Mouse (Mus musculus): ENCODE measurements around the gene Zfand3. TPM values are rescaled to one million over a fixed set of nuclear protein-coding genes. Genes with fewer than 3 reads are reported as not detected.

The Zfand3 gene
- polyA plus RNA-seq, 2 experiments = 9.6 to 19.2 TPM

- Histone ChIP-seq H3K9ac (replicated peaks) (no peak overlapping the region), H3K27ac (no peak overlapping the region)
Measured at GRCm38 (mm10) chr17:30018927-30019610, 14.5 kb downstream of the Zfand3 start.

DNA sequence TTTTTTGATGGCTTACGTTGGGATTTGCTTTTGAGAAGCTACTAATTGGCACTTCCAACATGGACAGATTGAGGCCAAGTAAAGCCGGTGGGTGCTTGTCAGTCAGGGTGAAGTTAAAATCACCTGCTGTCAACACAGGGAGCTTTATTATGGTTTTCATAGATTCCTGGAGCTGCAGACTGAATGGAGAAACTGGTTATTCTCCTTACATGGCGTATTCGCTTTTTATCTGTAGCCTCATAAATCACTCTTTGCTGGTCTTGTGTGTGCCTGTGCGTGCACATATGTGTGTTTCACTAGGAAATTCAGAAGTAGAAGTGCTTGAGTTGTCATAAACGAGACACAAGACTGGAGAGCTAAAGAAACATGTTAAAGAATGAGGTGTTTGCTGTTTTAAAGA is 15.4 kb downstream of the Zfand3 start:
- no peak overlapping the region for H3K4me3 ChIP-seq (ENCODE audit: insufficient read depth in 1 of 2, low read depth in 2 of 2, low read length in 2 of 2)
- 81% methylated on average over 6 of the region's 6 CpGs for WGBS (ENCODE audit: insufficient replicate concordance)
- ATAC-seq (ENCODE audit: insufficient read depth) (no peak), DNase-seq (ENCODE audit: low read depth in 3 of 3, low spot score in 3 of 3) (no peak)
- H3K4me2 ChIP-seq (ENCODE audit: low read depth) = no peak overlapping the region
- H3K9ac ChIP-seq (replicated peaks) = no peak overlapping the region
- no peaks in the 10 kb centered on the region for H3K4me1 ChIP-seq (replicated peaks; ENCODE audit: control insufficient read depth in 2 of 2, insufficient read depth in 2 of 2, low read length in 1 of 2)
- no peak for TF ChIP-seq CTCF (IDR thresholded peaks at IDR 0.05; ENCODE audit: low read depth)
- TF ChIP-seq EP300 (IDR thresholded peaks at IDR 0.05; ENCODE audit: low read depth) = no peak
- no peaks in the 10 kb centered on the region for H3K27me3 ChIP-seq (ENCODE audit: control insufficient read depth, insufficient read depth, low read length)
- H3K36me3 ChIP-seq (replicated peaks; ENCODE audit: control insufficient read depth, insufficient read depth, low read depth) = no peaks in the 10 kb centered on the region
- H3K9me3 ChIP-seq (ENCODE audit: control insufficient read depth, low read length) = no peaks in the 10 kb centered on the region
- H3K27ac ChIP-seq = no peak overlapping the region

More at GRCm38 (mm10) chr17:30018927-30019610, 14.5 kb downstream of the Zfand3 start:
- ATAC-seq (ENCODE audit: insufficient read depth) (no peak), DNase-seq (ENCODE audit: low read depth in 3 of 3, low spot score in 3 of 3) (no peak)
- Histone ChIP-seq H3K4me2 (ENCODE audit: low read depth) (no peak overlapping the region), H3K36me3 (replicated peaks; ENCODE audit: control insufficient read depth, insufficient read depth, low read depth) (no peaks in the 10 kb centered on the region), H3K27me3 (ENCODE audit: control insufficient read depth, insufficient read depth, low read length) (no peaks in the 10 kb centered on the region), H3K4me3 (ENCODE audit: insufficient read depth in 1 of 2, low read depth in 2 of 2, low read length in 2 of 2) (no peak overlapping the region), H3K4me1 (replicated peaks; ENCODE audit: control insufficient read depth in 2 of 2, insufficient read depth in 2 of 2, low read length in 1 of 2) (no peaks in the 10 kb centered on the region), H3K9me3 (ENCODE audit: control insufficient read depth, low read length) (no peaks in the 10 kb centered on the region)
- TF ChIP-seq CTCF (IDR thresholded peaks at IDR 0.05; ENCODE audit: low read depth) = no peak
- TF ChIP-seq EP300 (IDR thresholded peaks at IDR 0.05; ENCODE audit: low read depth) = no peak
- 76% methylated on average over 12 of the region's 12 CpGs for WGBS (ENCODE audit: insufficient replicate concordance)

- no peaks in the 10 kb centered on the region for H3K36me3 ChIP-seq (replicated peaks; ENCODE audit: control insufficient read depth, insufficient read depth, low read depth)
- H3K27ac ChIP-seq = no peak overlapping the region
- WGBS (ENCODE audit: insufficient replicate concordance) = 40% methylated on average over 5 of the region's 5 CpGs
- no peak for TF ChIP-seq EP300 (IDR thresholded peaks at IDR 0.05; ENCODE audit: low read depth)
- TF ChIP-seq CTCF (IDR thresholded peaks at IDR 0.05; ENCODE audit: low read depth) = peak; percentile 81
- no peaks in the 10 kb centered on the region for H3K27me3 ChIP-seq (ENCODE audit: control insufficient read depth, insufficient read depth, low read length)
- peaks cover 10 to 27% of the 10 kb centered on the region in 2 experiments for H3K4me1 ChIP-seq (replicated peaks; ENCODE audit: control insufficient read depth in 2 of 2, insufficient read depth in 2 of 2, low read length in 1 of 2)
- no peak overlapping the region for H3K4me3 ChIP-seq (ENCODE audit: insufficient read depth in 1 of 2, low read depth in 2 of 2, low read length in 2 of 2)
- DNase-seq (ENCODE audit: low read depth in 3 of 3, low spot score in 3 of 3) = peak in 1 of 3 experiments; percentile 35
- H3K9ac ChIP-seq (replicated peaks) = no peak overlapping the region
- no peak overlapping the region for H3K4me2 ChIP-seq (ENCODE audit: low read depth)
- ATAC-seq (ENCODE audit: insufficient read depth) = no peak
- H3K9me3 ChIP-seq (ENCODE audit: control insufficient read depth, low read length) = no peaks in the 10 kb centered on the region
Measured at GRCm38 (mm10) chr17:30024651-30025050, 20.1 kb downstream of the Zfand3 start.

GRCm38 (mm10) chr17:30026617-30027016 is 22.1 kb downstream of the Zfand3 start:
- H3K36me3 ChIP-seq (replicated peaks; ENCODE audit: control insufficient read depth, insufficient read depth, low read depth) = no peaks in the 10 kb centered on the region
- 15% methylated on average over 6 of the region's 6 CpGs for WGBS (ENCODE audit: insufficient replicate concordance)
- H3K4me1 ChIP-seq (replicated peaks; ENCODE audit: control insufficient read depth in 2 of 2, insufficient read depth in 2 of 2, low read length in 1 of 2) = peaks cover 11 to 30% of the 10 kb centered on the region in 2 experiments
- no peak overlapping the region for H3K4me2 ChIP-seq (ENCODE audit: low read depth)
- ATAC-seq (ENCODE audit: insufficient read depth) = no peak
- H3K9ac ChIP-seq (replicated peaks) = no peak overlapping the region
- no peak overlapping the region for H3K27ac ChIP-seq
- peak in 1 of 3 experiments; percentile 32 for DNase-seq (ENCODE audit: low read depth in 3 of 3, low spot score in 3 of 3)
- no peak overlapping the region for H3K4me3 ChIP-seq (ENCODE audit: insufficient read depth in 1 of 2, low read depth in 2 of 2, low read length in 2 of 2)
- no peaks in the 10 kb centered on the region for H3K27me3 ChIP-seq (ENCODE audit: control insufficient read depth, insufficient read depth, low read length)
- H3K9me3 ChIP-seq (ENCODE audit: control insufficient read depth, low read length) = no peaks in the 10 kb centered on the region
- TF ChIP-seq EP300 (IDR thresholded peaks at IDR 0.05; ENCODE audit: low read depth) (no peak), CTCF (IDR thresholded peaks at IDR 0.05; ENCODE audit: low read depth) (no peak)

- Histone ChIP-seq H3K9ac (replicated peaks) (no peak overlapping the region), H3K4me1 (replicated peaks; ENCODE audit: control insufficient read depth in 2 of 2, insufficient read depth in 2 of 2, low read length in 1 of 2) (peaks cover 11 to 30% of the 10 kb centered on the region in 2 experiments), H3K36me3 (replicated peaks; ENCODE audit: control insufficient read depth, insufficient read depth, low read depth) (no peaks in the 10 kb centered on the region), H3K27me3 (ENCODE audit: control insufficient read depth, insufficient read depth, low read length) (no peaks in the 10 kb centered on the region), H3K4me3 (ENCODE audit: insufficient read depth in 1 of 2, low read depth in 2 of 2, low read length in 2 of 2) (no peak overlapping the region), H3K9me3 (ENCODE audit: control insufficient read depth, low read length) (no peaks in the 10 kb centered on the region), H3K4me2 (ENCODE audit: low read depth) (peak overlapping the region; percentile 8; the same call in 1 of the 2 replicates), H3K27ac (no peak overlapping the region)
- TF ChIP-seq CTCF (IDR thresholded peaks at IDR 0.05; ENCODE audit: low read depth) (no peak), EP300 (IDR thresholded peaks at IDR 0.05; ENCODE audit: low read depth) (no peak)
- DNase-seq (ENCODE audit: low read depth in 3 of 3, low spot score in 3 of 3) (peak in 2 of 3 experiments; percentile 28 to 34), ATAC-seq (ENCODE audit: insufficient read depth) (peak; percentile 31; the same call in 1 of the 2 replicates)
- WGBS (ENCODE audit: insufficient replicate concordance) = 61% methylated on average over 1 of the region's 1 CpGs
Measured at GRCm38 (mm10) chr17:30027343-30028029, 23.0 kb downstream of the Zfand3 start.

Measured in liver, embryonic 14.5 days (tissue).